Mouse (Mus musculus): ENCODE measurements around the gene Ccdc36.

- TF ChIP-seq POLR2A (IDR thresholded peaks at IDR 0.05; ENCODE audit: low read depth, low read length) (no peak), CTCF (IDR thresholded peaks at IDR 0.05; ENCODE audit: extremely low read depth, insufficient read depth, insufficient read length, insufficient replicate concordance) (no peak)
These were observed 34.1 kb downstream of the Ccdc36 start for GRCm38 (mm10) chr9:108394191-108394590.
